Mouse (Mus musculus): ENCODE measurements around the gene H1fnt. TPM values are rescaled to one million over a fixed set of nuclear protein-coding genes. Genes with fewer than 3 reads are reported as not detected.

H1fnt gene
- polyA plus RNA-seq, 1 experiment from 2014 or later = not detected

GRCm38 (mm10) chr15:98214130-98214529 is 43.0 kb downstream of the H1fnt start:
- H3K4me1 ChIP-seq = no peaks in the 10 kb centered on the region
- no peak for DNase-seq (ENCODE audit: low spot score)
- H3K9me3 ChIP-seq (replicated peaks) = no peaks in the 10 kb centered on the region
- no peaks in the 10 kb centered on the region for H3K27me3 ChIP-seq (ENCODE audit: low read depth, poor library complexity, severe bottlenecking)
- H3K27ac ChIP-seq (replicated peaks) = no peak overlapping the region
- H3K4me3 ChIP-seq = no peak overlapping the region
- H3K36me3 ChIP-seq = no peaks in the 10 kb centered on the region
- 80% methylated on average over 5 of the region's 5 CpGs for WGBS

DNA sequence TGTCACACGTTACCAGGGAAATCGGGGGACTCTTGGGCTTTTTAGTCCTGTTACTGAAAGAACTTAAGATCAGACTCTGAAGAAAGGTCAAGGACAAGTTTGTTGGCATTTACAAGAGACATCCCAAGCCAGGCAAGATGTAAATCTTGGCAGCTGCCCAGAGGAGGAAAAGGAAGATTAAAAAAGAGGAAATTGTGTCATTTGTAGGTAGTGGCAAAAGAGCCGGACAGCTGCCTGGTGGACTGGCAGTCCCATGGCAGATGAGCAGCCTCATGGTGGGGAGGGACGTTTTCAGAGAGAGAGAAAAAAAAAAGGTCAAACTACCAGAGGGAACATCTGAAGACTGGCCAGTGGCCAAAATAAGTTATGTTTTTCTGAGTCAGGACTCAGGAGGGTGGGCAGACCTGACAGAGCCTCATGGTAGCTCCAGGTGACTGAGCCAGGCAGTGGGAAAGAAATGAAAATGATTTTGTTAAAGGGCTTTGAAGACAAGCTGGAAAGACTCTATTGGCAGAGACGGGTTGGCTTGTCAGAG is 43.7 kb downstream of the H1fnt start:
- no peaks in the 10 kb centered on the region for H3K4me1 ChIP-seq
- 80% methylated on average over 5 of the region's 5 CpGs for WGBS
- no peak overlapping the region for H3K4me3 ChIP-seq
- H3K27ac ChIP-seq (replicated peaks) = no peak overlapping the region
- no peak for DNase-seq (ENCODE audit: low spot score)
- no peaks in the 10 kb centered on the region for H3K36me3 ChIP-seq
- no peaks in the 10 kb centered on the region for H3K27me3 ChIP-seq (ENCODE audit: low read depth, poor library complexity, severe bottlenecking)
- H3K9me3 ChIP-seq (replicated peaks) = no peaks in the 10 kb centered on the region

GRCm38 (mm10) chr15:98209676-98210075 is 47.4 kb downstream of the H1fnt start:
- Histone ChIP-seq H3K27ac (replicated peaks) (no peak overlapping the region), H3K36me3 (no peaks in the 10 kb centered on the region), H3K4me3 (no peak overlapping the region), H3K9me3 (replicated peaks) (no peaks in the 10 kb centered on the region), H3K4me1 (no peaks in the 10 kb centered on the region), H3K27me3 (ENCODE audit: low read depth, poor library complexity, severe bottlenecking) (no peaks in the 10 kb centered on the region)
- WGBS = 80% methylated on average over 7 of the region's 7 CpGs
- DNase-seq (ENCODE audit: low spot score) = no peak

Other genes starting within 250 kb of the H1fnt start
- 36.3 and 43.1 TPM in 2 replicates for gene Pfkm, start 164.7 kb downstream of the H1fnt start, polyA plus RNA-seq (2016; fragmentation: Nextera tagmentation; extraction: Ambion mirVana)
- 46.2 and 47.3 TPM in 2 replicates for gene Senp1, start 163.5 kb downstream of the H1fnt start, polyA plus RNA-seq (2016; fragmentation: Nextera tagmentation; extraction: Ambion mirVana)
- 41.7 and 47.2 TPM in 2 replicates for gene Asb8, start 91.7 kb downstream of the H1fnt start, polyA plus RNA-seq (2016; fragmentation: Nextera tagmentation; extraction: Ambion mirVana)
- 7.3 and 11.2 TPM in 2 replicates for gene Ccdc184, start 90.1 kb downstream of the H1fnt start, polyA plus RNA-seq (2016; fragmentation: Nextera tagmentation; extraction: Ambion mirVana)
- not detected in 2 replicates for gene Olfr288, start 61.8 kb downstream of the H1fnt start, polyA plus RNA-seq (2016; fragmentation: Nextera tagmentation; extraction: Ambion mirVana)
- not detected in 2 replicates for gene Gm44579, start 36.3 kb downstream of the H1fnt start, polyA plus RNA-seq (2016; fragmentation: Nextera tagmentation; extraction: Ambion mirVana)
- not detected in 2 replicates for gene Olfr287, start 36.2 kb downstream of the H1fnt start, polyA plus RNA-seq (2016; fragmentation: Nextera tagmentation; extraction: Ambion mirVana)
- gene Olfr286, start 22.8 kb downstream of the H1fnt start, polyA plus RNA-seq (2016; fragmentation: Nextera tagmentation; extraction: Ambion mirVana) = 0.02 TPM in 1 of 2 replicates, not detected in the other
- 1.2 and 1.7 TPM in 2 replicates for gene Zfp641, start 38.9 kb upstream of the H1fnt start, polyA plus RNA-seq (2016; fragmentation: Nextera tagmentation; extraction: Ambion mirVana)
- not detected in 2 replicates for gene Olfr285, start 60.1 kb upstream of the H1fnt start, polyA plus RNA-seq (2016; fragmentation: Nextera tagmentation; extraction: Ambion mirVana)
- not detected in 2 replicates for gene Olfr284, start 83.7 kb upstream of the H1fnt start, polyA plus RNA-seq (2016; fragmentation: Nextera tagmentation; extraction: Ambion mirVana)
- gene Olfr283, start 123.7 kb upstream of the H1fnt start, polyA plus RNA-seq (2016; fragmentation: Nextera tagmentation; extraction: Ambion mirVana) = not detected in 2 replicates
- not detected in 2 replicates for gene Olfr282, start 173.9 kb upstream of the H1fnt start, polyA plus RNA-seq (2016; fragmentation: Nextera tagmentation; extraction: Ambion mirVana)
- not detected in 2 replicates for gene Olfr281, start 195.3 kb upstream of the H1fnt start, polyA plus RNA-seq (2016; fragmentation: Nextera tagmentation; extraction: Ambion mirVana)
- gene OR5BS1P, start 212.6 kb upstream of the H1fnt start, polyA plus RNA-seq (2016; fragmentation: Nextera tagmentation; extraction: Ambion mirVana) = not detected in 2 replicates
- gene Lalba, start 225.4 kb upstream of the H1fnt start, polyA plus RNA-seq (2016; fragmentation: Nextera tagmentation; extraction: Ambion mirVana) = 0.47 TPM in 1 of 2 replicates, not detected in the other
- gene Olfr279, start 235.1 kb upstream of the H1fnt start, polyA plus RNA-seq (2016; fragmentation: Nextera tagmentation; extraction: Ambion mirVana) = not detected in 2 replicates

Data from midbrain, embryonic 10.5 days (tissue).